Mouse (Mus musculus) lung, postnatal 10 days (tissue): ENCODE results near the gene Olfr726.

ENCODE experiments used
- DNase-seq: peaks from one replicate; pipeline ENCODE4 v3.0.0; 2021

The Olfr726 gene

DNA sequence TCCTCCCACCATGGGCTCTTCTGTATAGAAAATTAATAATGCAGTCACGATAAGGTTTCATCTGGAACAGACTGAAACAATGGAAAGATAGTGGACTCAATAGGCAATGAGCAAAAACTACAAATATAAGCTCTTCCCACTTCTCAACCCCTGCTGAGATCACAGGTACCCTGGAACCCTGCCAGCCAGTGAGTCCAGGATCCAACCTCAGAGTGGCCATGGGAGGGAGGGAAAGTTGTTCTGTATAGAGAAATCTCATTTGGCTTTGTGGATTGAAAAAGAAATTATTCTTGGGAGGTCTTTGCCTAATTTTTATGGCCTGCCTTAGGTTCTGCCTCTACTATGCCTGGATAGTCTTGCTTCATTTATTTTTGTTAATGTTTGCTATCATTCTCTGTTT, at the start of gene Olfr726:
Gene Olfr726, minus strand, starts transcription at position 101 of the 400 bp plus-strand sequence.
- DNase-seq = no peak

DNA sequence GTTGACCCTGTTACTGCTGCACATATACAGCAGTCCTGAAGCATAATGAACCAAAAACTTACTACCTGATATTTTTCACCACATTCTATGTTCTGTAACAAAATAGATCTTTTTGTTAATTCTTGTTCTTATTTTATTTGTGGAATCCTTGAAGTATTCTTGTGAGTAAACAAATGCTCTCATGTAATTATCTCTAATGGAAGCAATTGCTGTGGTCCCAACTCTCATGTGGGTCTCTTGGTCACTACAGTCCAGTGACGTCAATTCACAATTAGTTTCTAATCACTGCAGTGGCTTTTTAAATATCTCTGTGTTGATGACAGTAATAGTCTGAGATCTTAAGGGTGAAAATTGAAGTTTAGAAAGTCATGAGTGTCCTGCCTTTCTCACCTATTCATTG, 32.1 kb upstream of the Olfr726 start, which contains the start of gene Olfr727:
Gene Olfr727, plus strand, starts transcription at position 301 of the 400 bp plus-strand sequence.
- no peak for DNase-seq

DNA sequence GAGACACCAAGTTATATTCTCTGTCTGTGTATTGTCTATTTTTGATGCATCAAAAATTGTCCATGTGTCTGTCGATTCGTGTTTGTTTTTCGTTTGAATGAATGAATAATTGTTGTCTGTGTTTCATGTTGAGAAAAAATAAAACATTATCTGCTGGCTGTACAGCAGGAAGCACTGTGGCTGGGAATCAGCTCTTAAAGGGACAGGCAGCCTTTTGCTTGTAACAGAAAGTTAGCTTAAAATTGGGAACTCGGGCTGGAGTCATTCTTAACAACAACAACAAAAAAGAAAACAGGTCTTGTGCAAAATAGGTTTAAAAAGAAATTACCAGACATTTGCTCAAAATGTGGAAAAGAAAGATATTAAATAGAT, 28.0 kb downstream of the Olfr726 start:
- DNase-seq = no peak

- DNase-seq = peak; percentile 48
Measured at GRCm38 (mm10) chr14:50061955-50062732, 28.6 kb downstream of the Olfr726 start.

DNA sequence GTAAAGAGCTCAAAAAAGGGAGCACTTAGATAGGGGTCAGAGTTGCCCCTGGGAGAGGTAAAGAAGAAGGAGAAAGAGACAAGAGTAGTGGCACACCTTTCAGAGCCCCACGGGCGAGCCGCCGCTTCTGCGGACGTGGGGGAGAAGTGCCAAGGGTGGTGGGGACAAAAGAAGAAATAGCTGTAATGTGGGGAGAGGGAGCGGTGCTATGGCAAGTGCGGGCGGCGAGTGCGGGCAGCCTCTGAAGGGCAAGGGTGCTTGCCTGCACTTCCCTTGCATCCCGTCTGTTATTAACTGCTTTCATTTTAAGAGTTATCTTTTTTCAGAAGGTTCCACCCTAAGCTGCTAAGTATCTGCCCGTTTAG, 29.2 kb downstream of the Olfr726 start:
- DNase-seq = peak; percentile 1

- no peak for DNase-seq
Measured at GRCm38 (mm10) chr14:50061179-50061578, 29.6 kb downstream of the Olfr726 start.

DNA sequence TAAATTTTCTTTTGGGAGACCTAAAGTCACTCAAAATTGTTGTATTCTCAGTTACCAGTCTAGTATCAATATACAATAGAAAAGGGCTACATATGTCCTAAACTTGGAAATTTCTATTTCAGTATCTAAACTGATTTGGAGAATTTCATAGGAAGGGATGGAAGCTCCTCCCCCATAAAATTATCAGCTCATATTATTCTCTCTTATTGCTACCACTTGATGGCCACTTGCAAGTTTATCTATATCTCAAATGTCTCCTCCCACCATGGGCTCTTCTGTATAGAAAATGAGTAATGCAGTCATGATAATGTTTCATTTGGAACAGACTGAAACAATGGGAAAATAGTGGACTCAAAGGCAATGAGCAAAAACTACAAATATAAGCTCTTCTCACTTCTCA, 50.5 kb downstream of the Olfr726 start, which contains the start of gene Olfr725:
Gene Olfr725, minus strand, starts transcription at position 101 of the 400 bp plus-strand sequence.
- no peak for DNase-seq
